Mouse (Mus musculus): Measurements from ENCODE around the gene Olfr691. TPM values are rescaled to one million over a fixed set of nuclear protein-coding genes. Genes with fewer than 3 reads are reported as not detected.

Olfr691 gene
- polyA plus RNA-seq, 1 experiment from 2014 or later: not detected

- Histone ChIP-seq H3K4me2 (ENCODE audit: low read depth, low read length) (no peak within 1 kb of the TSS), H3K4me3 (replicated peaks; ENCODE audit: low read length) (no peak within 1 kb of the TSS), H3K27ac (ENCODE audit: low read length) (no peak within 1 kb of the TSS), H3K27me3 (ENCODE audit: control insufficient read depth, insufficient read depth, low read length) (no peaks in the 10 kb centered on the region), H3K9me3 (replicated peaks; ENCODE audit: control insufficient read depth, low read length) (no peaks in the 10 kb centered on the region), H3K4me1 (ENCODE audit: control insufficient read depth, insufficient read depth, low read length) (no peaks in the 10 kb centered on the region), H3K9ac (ENCODE audit: low read length) (no peak within 1 kb of the TSS), H3K36me3 (ENCODE audit: control insufficient read depth, insufficient read depth, low read length) (no peaks in the 10 kb centered on the region)
- WGBS: 72% methylated on average over 6 of the region's 6 CpGs
- ATAC-seq (ENCODE audit: insufficient read depth, low FRiP score): no peak
Observed at GRCm38 (mm10) chr7:105287795-105288194, 54.3 kb downstream of the Olfr691 start, which contains the start of gene Olfr688. Olfr688 (plus strand) TSS chr7:105288095.

Other genes with a start within 250 kb of the Olfr691 start
- gene Olfr680-ps1, start 249.5 kb downstream of the Olfr691 start, polyA plus RNA-seq (2015; fragmentation: Nextera tagmentation; extraction: Ambion mirVana): not detected in 2 replicates
- not detected in 2 replicates for gene Olfr681, start 225.4 kb downstream of the Olfr691 start, polyA plus RNA-seq (2015; fragmentation: Nextera tagmentation; extraction: Ambion mirVana)
- not detected in 2 replicates for gene Olfr683, start 195.3 kb downstream of the Olfr691 start, polyA plus RNA-seq (2015; fragmentation: Nextera tagmentation; extraction: Ambion mirVana)
- gene Olfr684, start 178.6 kb downstream of the Olfr691 start, polyA plus RNA-seq (2015; fragmentation: Nextera tagmentation; extraction: Ambion mirVana): not detected in 2 replicates
- gene Olfr685, start 156.3 kb downstream of the Olfr691 start, polyA plus RNA-seq (2015; fragmentation: Nextera tagmentation; extraction: Ambion mirVana): not detected in 2 replicates
- not detected in 2 replicates for gene Olfr686, start 134.8 kb downstream of the Olfr691 start, polyA plus RNA-seq (2015; fragmentation: Nextera tagmentation; extraction: Ambion mirVana)
- not detected in 2 replicates for gene Olfr688, start 54.2 kb downstream of the Olfr691 start, polyA plus RNA-seq (2015; fragmentation: Nextera tagmentation; extraction: Ambion mirVana)
- gene Olfr689, start 31.1 kb downstream of the Olfr691 start, polyA plus RNA-seq (2015; fragmentation: Nextera tagmentation; extraction: Ambion mirVana): not detected in 2 replicates
- gene Olfr690, start 8.2 kb downstream of the Olfr691 start, polyA plus RNA-seq (2015; fragmentation: Nextera tagmentation; extraction: Ambion mirVana): not detected in 2 replicates
- gene Olfr692, start 26.0 kb upstream of the Olfr691 start, polyA plus RNA-seq (2015; fragmentation: Nextera tagmentation; extraction: Ambion mirVana): not detected in 2 replicates
- not detected in 2 replicates for gene Gm5901, start 32.8 kb upstream of the Olfr691 start, polyA plus RNA-seq (2015; fragmentation: Nextera tagmentation; extraction: Ambion mirVana)
- 40.1 and 44.0 TPM in 2 replicates for gene Fam160a2, start 57.8 kb upstream of the Olfr691 start, polyA plus RNA-seq (2015; fragmentation: Nextera tagmentation; extraction: Ambion mirVana)
- gene Cnga4, start 62.3 kb upstream of the Olfr691 start, polyA plus RNA-seq (2015; fragmentation: Nextera tagmentation; extraction: Ambion mirVana): not detected in 2 replicates
- gene Cckbr, start 83.5 kb upstream of the Olfr691 start, polyA plus RNA-seq (2015; fragmentation: Nextera tagmentation; extraction: Ambion mirVana): 1.1 and 1.3 TPM in 2 replicates
- gene Cavin3, start 140.0 kb upstream of the Olfr691 start, polyA plus RNA-seq (2015; fragmentation: Nextera tagmentation; extraction: Ambion mirVana): 118 and 135 TPM in 2 replicates
- gene Smpd1, start 212.1 kb upstream of the Olfr691 start, polyA plus RNA-seq (2015; fragmentation: Nextera tagmentation; extraction: Ambion mirVana): 43.3 and 48.7 TPM in 2 replicates
- 36.2 and 38.7 TPM in 2 replicates for gene Apbb1, start 239.4 kb upstream of the Olfr691 start, polyA plus RNA-seq (2015; fragmentation: Nextera tagmentation; extraction: Ambion mirVana)

Data from stomach, embryonic 16.5 days (tissue).